Mouse (Mus musculus): Measurements from ENCODE around the gene Vps37b.

Vps37b gene

GRCm38 (mm10) chr5:124000824-124001223 is 31.2 kb downstream of the Vps37b start:
- peak; percentile 83 to 89 for DNase-seq

GRCm38 (mm10) chr5:123998370-123998769 is 33.7 kb downstream of the Vps37b start:
- no peak for DNase-seq

- no peak for DNase-seq
Measured at GRCm38 (mm10) chr5:123997811-123998210, 34.3 kb downstream of the Vps37b start.

GRCm38 (mm10) chr5:123997211-123997751 is 34.8 kb downstream of the Vps37b start:
- DNase-seq, result no peak

- no peak for DNase-seq
Measured at GRCm38 (mm10) chr5:123996695-123997094, 35.4 kb downstream of the Vps37b start.

GRCm38 (mm10) chr5:123996194-123996593 is 35.9 kb downstream of the Vps37b start:
- peak; percentile 29 to 49 for DNase-seq

GRCm38 (mm10) chr5:123995388-123995787 is 36.7 kb downstream of the Vps37b start:
- no peak for DNase-seq

GRCm38 (mm10) chr5:123994468-123994867 is 37.6 kb downstream of the Vps37b start:
- DNase-seq, result no peak

GRCm38 (mm10) chr5:123993263-123994036 is 38.6 kb downstream of the Vps37b start:
- DNase-seq, result no peak

GRCm38 (mm10) chr5:123992794-123993193 is 39.3 kb downstream of the Vps37b start:
- peak; percentile 66 to 73 for DNase-seq

- no peak for DNase-seq
Measured at GRCm38 (mm10) chr5:123992193-123992637, 39.9 kb downstream of the Vps37b start.

- DNase-seq, result no peak
Measured at GRCm38 (mm10) chr5:123991321-123991720, 40.7 kb downstream of the Vps37b start.

GRCm38 (mm10) chr5:123989941-123990885 is 41.9 kb downstream of the Vps37b start:
- no peak for DNase-seq

- no peak for DNase-seq
Measured at GRCm38 (mm10) chr5:123987511-123987910, 44.6 kb downstream of the Vps37b start.

- DNase-seq, result no peak
Measured at GRCm38 (mm10) chr5:123986925-123987324, 45.1 kb downstream of the Vps37b start.

- no peak for DNase-seq
Measured at GRCm38 (mm10) chr5:123985434-123985833, 46.6 kb downstream of the Vps37b start.

GRCm38 (mm10) chr5:123982838-123983237 is 49.2 kb downstream of the Vps37b start:
- DNase-seq, result no peak

- DNase-seq, result no peak
Measured at GRCm38 (mm10) chr5:123981250-123981554, 50.9 kb downstream of the Vps37b start.

GRCm38 (mm10) chr5:123980521-123981249 is 51.4 kb downstream of the Vps37b start:
- DNase-seq, result no peak

- DNase-seq, result no peak
Measured at GRCm38 (mm10) chr5:123979980-123980369, 52.1 kb downstream of the Vps37b start.

GRCm38 (mm10) chr5:123979221-123979979 is 52.7 kb downstream of the Vps37b start:
- no peak for DNase-seq

- no peak for DNase-seq
Measured at GRCm38 (mm10) chr5:123978131-123978530, 53.9 kb downstream of the Vps37b start.
